Mouse (Mus musculus): ENCODE results near the gene Gm6871. TPM values are rescaled to one million over a fixed set of nuclear protein-coding genes. Genes with fewer than 3 reads are reported as not detected.
"Not testable (repeated sequence)": the region's sequence is repeated elsewhere in the genome, so short reads cannot be mapped to it uniquely, and the experiment has no call there.

The Gm6871 gene
- total RNA-seq, 2 experiments from 2014 or later: not detected

GRCm38 (mm10) chr7:41500151-41500934 lies 73.1 kb downstream of the Gm6871 start:
- H3K4me3 ChIP-seq: peak overlapping the region; percentile 80
- peak; percentile 54 to 77 for DNase-seq (ENCODE audit: low spot score in 2 of 2)
- peak; percentile 81 for TF ChIP-seq CTCF (conservative IDR thresholded peaks at IDR 0.05)
- H3K27ac ChIP-seq: peak overlapping the region; percentile 86

DNA sequence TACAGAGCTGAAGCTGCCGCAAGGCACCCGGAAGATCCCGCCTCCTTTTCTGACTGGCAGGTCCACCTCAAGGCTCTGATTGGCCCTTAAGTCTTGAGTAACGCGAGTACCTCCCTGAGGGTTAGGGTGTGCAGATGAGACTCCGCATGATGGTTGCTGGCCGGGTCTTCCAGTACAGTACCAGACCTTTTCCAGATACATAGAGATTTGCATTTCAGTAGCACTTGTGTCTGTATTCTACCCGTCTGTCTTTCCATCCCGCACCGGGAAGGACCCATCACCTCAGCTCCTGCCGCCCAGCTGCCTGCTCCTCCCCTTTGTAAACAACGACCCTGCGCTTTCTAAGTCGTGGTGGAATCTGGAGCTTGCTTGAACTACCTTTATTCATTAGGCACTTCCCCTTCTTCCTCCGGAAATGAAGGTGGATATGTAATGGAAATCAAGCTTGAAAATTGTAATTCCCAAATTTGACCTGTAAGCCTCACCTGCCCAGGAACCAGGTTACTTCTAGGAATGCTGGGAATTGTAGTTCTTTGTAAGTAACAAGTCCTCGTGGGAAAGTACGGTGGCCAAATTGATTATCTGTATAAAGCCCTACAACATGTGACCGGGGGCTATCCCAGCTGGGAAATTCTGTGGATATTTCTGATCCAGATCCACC lies 73.9 kb downstream of the Gm6871 start, which contains the start of the genes Gm20449 and AW146154:
Gm20449 (minus strand) TSS at position 29 of the 661 bp plus-strand sequence.
AW146154 (minus strand) TSS at position 502 of the 661 bp plus-strand sequence.
- DNase-seq (ENCODE audit: low spot score in 2 of 2): peak; percentile 99
- peak within 1 kb of the TSS; percentile 86 for H3K27ac ChIP-seq
- H3K4me3 ChIP-seq: peak within 1 kb of the TSS; percentile 80
- TF ChIP-seq CTCF (conservative IDR thresholded peaks at IDR 0.05): peak; percentile 33; the same call in 1 of the 2 replicates

- Histone ChIP-seq H3K27ac (peak overlapping the region; percentile 86), H3K4me3 (peak overlapping the region; percentile 80)
- DNase-seq (ENCODE audit: low spot score in 2 of 2): not testable (repeated sequence)
These were observed 74.5 kb downstream of the Gm6871 start for GRCm38 (mm10) chr7:41499018-41499388.

DNA sequence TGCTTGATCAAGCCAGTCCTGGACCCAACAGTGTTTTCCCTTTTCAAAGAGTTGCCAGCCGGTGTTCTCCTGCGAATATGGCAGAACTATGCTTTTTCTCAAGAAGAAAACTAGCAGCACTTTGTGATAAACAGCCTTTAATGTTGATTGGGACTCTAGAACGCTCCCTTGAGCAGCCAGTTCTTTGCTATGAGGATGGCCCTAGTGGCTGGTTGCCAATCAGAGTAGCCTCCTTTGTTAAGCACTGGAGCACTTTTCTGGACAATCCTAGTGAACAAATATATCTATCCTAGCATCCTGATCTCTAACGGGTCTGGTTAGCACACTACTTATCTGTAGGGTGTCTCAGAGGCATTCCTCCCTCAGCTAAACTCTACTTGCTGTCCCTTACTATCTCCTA lies 75.0 kb downstream of the Gm6871 start:
- not testable (repeated sequence) for DNase-seq (ENCODE audit: low spot score in 2 of 2)
- Histone ChIP-seq H3K27ac (peak overlapping the region; percentile 86; the same call in 1 of the 2 replicates), H3K4me3 (peak overlapping the region; percentile 80)

- no peak for TF ChIP-seq CTCF (conservative IDR thresholded peaks at IDR 0.05)
- H3K27ac ChIP-seq: no peak overlapping the region
- no peak for DNase-seq (ENCODE audit: low spot score in 2 of 2)
- no peak overlapping the region for H3K4me3 ChIP-seq
These were observed 75.6 kb downstream of the Gm6871 start for GRCm38 (mm10) chr7:41497871-41498270.

Other genes starting within 250 kb of the Gm6871 start
- 10 to 100 TPM; 12.4 to 13.0 TPM for gene AI987944, start 180.3 kb downstream of the Gm6871 start, total RNA-seq (2021)
- under 1 TPM; 0.33 to 0.39 TPM for gene Vmn2r57, start 125.0 kb downstream of the Gm6871 start, total RNA-seq (2021)
- under 1 TPM; 0.10 to 0.33 TPM for gene Gm20449, start 74.2 kb downstream of the Gm6871 start, total RNA-seq (2021)
- 10 to 100 TPM in 1 of 2 experiments, 1 to 10 TPM in 1; 9.9 to 13.5 TPM for gene AW146154, start 73.8 kb downstream of the Gm6871 start, total RNA-seq (2021)
- gene 2610021A01Rik, start 25.6 kb upstream of the Gm6871 start, total RNA-seq (2021): 10 to 100 TPM; 33.8 to 36.3 TPM
- gene Zfp788, start 59.5 kb upstream of the Gm6871 start, total RNA-seq (2021): 10 to 100 TPM; 32.2 to 36.0 TPM

All from layer of hippocampus, adult 2 months (tissue).